Mouse (Mus musculus): ENCODE measurements around the gene 1700010B08Rik. TPM values are rescaled to one million over a fixed set of nuclear protein-coding genes. Genes with fewer than 3 reads are reported as not detected.
"Not testable (repeated sequence)": the region's sequence is repeated elsewhere in the genome, so short reads cannot be mapped to it uniquely, and the experiment has no call there.

1700010B08Rik gene
- not detected in 2 replicates for polyA plus RNA-seq (2015; fragmentation: Nextera tagmentation; extraction: Ambion mirVana)

DNA sequence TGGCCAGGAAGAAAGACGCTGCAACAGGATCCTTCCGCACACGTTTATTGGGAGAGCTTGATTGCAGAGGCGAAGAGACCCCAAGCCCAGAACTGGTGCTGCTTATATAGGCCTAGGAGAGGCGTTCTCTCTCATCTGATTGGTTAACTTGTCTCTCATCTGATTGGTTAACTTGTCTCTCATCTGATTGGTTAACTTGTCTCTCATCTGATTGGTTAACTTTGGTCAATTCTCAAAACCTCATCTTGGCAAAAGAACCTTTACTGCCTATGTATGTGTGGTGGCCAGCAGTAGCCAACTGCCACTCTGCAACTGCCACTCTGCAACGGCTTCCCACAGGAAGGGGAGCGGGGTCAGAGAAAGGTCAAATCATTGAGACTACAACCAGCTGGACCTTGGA lies at the start of gene 1700010B08Rik:
Gene 1700010B08Rik, plus strand, starts transcription at position 301 of the 400 bp plus-strand sequence.
- H3K4me2 ChIP-seq (replicated peaks); ATAC-seq; H3K36me3 ChIP-seq; H3K9ac ChIP-seq (replicated peaks); H3K4me3 ChIP-seq (replicated peaks); H3K27me3 ChIP-seq; H3K27ac ChIP-seq; H3K9me3 ChIP-seq: not testable (repeated sequence)
- 91% methylated on average over 6 of the region's 7 CpGs for WGBS
- peaks cover 13% of the 10 kb centered on the region for H3K4me1 ChIP-seq (replicated peaks)

DNA sequence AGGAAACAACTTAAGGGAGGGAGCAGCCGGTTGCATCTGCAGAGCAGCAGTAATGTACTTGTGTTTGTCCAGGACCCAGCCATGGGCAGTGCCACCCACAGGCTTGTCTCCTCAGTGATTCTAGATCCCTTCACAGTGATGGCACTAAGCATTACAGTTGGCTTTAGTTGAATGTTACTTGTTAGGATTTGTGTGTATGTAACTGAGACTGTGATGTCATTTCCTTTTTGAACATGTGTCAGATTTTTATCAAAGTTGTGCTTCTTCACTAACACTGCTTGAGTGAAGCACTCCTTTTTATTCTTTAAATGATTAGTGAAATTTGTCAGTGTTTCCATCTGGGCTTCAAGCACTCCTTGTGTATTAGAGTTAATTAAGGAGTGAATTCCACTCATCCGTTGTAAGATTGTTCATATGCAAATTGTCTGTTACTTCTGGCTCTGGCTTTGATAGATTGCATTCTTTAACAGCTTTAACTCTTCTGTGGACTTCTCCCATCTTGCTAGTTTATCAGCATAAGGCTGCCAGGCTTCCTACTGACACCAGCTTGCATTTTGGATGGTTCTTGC lies 46.8 kb upstream of the 1700010B08Rik start:
- Histone ChIP-seq H3K4me3 (replicated peaks) (no peak overlapping the region), H3K27ac (no peak overlapping the region), H3K27me3 (no peaks in the 10 kb centered on the region), H3K36me3 (peaks cover 4% of the 10 kb centered on the region; the same call in 1 of the 2 replicates), H3K4me2 (replicated peaks) (no peak overlapping the region), H3K4me1 (replicated peaks) (0 out of 2 replicates have a peak, but pooled peaks cover 3% of the 10 kb centered on the region), H3K9me3 (no peaks in the 10 kb centered on the region), H3K9ac (replicated peaks) (no peak overlapping the region)
- ATAC-seq, result no peak
- WGBS, result 61% methylated on average over 2 of the region's 2 CpGs

DNA sequence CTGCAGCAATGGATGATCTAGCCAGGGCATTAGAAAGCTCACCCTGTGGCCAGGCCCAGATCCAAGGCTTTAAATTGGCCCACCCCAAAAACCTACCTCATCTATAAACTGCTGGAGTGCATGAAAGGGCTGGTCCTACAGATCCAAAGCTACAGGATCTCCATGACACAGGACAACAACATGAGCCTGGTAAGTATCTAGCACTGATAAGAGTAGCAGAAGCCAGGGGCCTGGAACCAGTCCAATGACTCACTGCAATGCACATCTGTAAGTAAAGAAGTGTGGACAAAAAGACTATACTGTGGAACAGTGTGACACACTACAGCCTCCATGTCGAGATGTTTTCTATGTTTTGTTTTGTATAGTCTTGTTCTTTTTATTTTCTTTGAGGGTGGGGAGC lies 45.7 kb upstream of the 1700010B08Rik start:
- H3K27ac ChIP-seq, result no peak overlapping the region
- H3K4me2 ChIP-seq (replicated peaks), result no peak overlapping the region
- H3K9ac ChIP-seq (replicated peaks), result no peak overlapping the region
- 88% methylated on average over 1 of the region's 1 CpGs for WGBS
- peaks cover 4% of the 10 kb centered on the region; the same call in 1 of the 2 replicates for H3K36me3 ChIP-seq
- ATAC-seq, result no peak
- no peak overlapping the region for H3K4me3 ChIP-seq (replicated peaks)
- H3K27me3 ChIP-seq, result no peaks in the 10 kb centered on the region
- H3K4me1 ChIP-seq (replicated peaks), result 0 out of 2 replicates have a peak, but pooled peaks cover 3% of the 10 kb centered on the region
- no peaks in the 10 kb centered on the region for H3K9me3 ChIP-seq

DNA sequence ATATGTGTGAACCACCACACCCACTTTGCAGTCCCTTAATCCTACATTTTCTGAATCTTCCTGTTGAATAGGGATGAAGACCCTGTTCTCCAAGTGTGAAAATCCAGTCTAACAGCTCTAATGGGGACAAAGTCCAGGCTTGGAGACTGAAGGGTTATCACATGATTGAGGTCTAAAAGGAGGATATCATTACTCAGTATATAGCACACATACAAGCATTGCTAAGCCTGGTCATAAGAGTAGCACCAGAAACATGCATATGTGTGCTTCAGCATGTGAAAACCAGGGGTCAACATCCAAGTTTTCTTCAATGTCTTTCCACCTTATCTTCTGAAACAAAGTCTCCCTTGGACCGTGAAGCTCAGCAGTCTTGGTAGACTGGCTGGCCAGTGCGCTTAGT lies 40.6 kb upstream of the 1700010B08Rik start:
- no peak overlapping the region for H3K4me3 ChIP-seq (replicated peaks)
- 87% methylated on average over 2 of the region's 2 CpGs for WGBS
- no peaks in the 10 kb centered on the region for H3K27me3 ChIP-seq
- no peak overlapping the region for H3K27ac ChIP-seq
- H3K4me2 ChIP-seq (replicated peaks), result no peak overlapping the region
- peaks cover 14% of the 10 kb centered on the region; the same call in 1 of the 2 replicates for H3K36me3 ChIP-seq
- H3K4me1 ChIP-seq (replicated peaks), result 0 out of 2 replicates have a peak, but pooled peaks cover 3% of the 10 kb centered on the region
- no peaks in the 10 kb centered on the region for H3K9me3 ChIP-seq
- no peak for ATAC-seq
- no peak overlapping the region for H3K9ac ChIP-seq (replicated peaks)

DNA sequence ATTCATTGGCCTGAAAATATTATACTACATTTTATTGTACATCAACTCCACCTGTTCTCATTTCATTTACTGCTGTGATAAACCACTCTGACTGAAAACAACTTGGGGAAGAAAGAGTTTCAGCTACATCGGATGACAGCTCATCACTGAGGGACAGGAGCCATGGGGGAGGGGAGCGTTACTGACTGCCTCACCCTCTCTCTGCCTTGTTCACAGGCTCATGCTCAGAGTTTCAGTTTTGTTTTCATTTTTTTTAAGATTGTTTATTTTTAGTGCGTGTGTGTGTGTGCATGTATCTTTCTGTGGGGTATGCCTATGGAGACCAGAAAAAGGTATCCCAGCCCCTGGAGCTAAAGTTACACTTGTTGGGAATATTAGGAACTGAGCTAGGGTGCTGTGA lies 40.0 kb upstream of the 1700010B08Rik start:
- ATAC-seq, result no peak
- 71% methylated on average over 3 of the region's 3 CpGs for WGBS
- Histone ChIP-seq H3K36me3 (peaks cover 15% of the 10 kb centered on the region; the same call in 1 of the 2 replicates), H3K4me2 (replicated peaks) (no peak overlapping the region), H3K4me1 (replicated peaks) (0 out of 2 replicates have a peak, but pooled peaks cover 3% of the 10 kb centered on the region), H3K9me3 (no peaks in the 10 kb centered on the region), H3K9ac (replicated peaks) (no peak overlapping the region), H3K27ac (no peak overlapping the region), H3K27me3 (no peaks in the 10 kb centered on the region), H3K4me3 (replicated peaks) (no peak overlapping the region)

DNA sequence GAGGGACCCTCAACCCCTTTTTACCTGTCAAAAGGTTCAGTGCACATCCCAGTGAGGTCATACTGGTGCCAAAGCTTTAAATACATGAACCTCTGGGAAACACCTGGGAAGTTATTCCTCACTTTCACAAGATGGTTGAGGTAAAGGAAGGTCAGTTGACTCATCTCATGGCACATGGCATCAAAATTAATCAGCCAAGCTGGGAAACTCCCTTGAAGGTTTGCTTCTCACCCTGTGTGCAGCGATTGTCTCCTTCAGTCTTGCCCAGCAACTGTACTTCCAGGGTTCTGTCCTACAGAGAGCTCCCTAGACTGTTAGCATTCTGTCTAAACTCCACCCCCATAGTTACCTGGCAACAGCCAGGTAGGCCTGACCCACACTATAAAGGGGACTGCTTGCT lies 39.1 kb upstream of the 1700010B08Rik start:
- no peak overlapping the region for H3K27ac ChIP-seq

DNA sequence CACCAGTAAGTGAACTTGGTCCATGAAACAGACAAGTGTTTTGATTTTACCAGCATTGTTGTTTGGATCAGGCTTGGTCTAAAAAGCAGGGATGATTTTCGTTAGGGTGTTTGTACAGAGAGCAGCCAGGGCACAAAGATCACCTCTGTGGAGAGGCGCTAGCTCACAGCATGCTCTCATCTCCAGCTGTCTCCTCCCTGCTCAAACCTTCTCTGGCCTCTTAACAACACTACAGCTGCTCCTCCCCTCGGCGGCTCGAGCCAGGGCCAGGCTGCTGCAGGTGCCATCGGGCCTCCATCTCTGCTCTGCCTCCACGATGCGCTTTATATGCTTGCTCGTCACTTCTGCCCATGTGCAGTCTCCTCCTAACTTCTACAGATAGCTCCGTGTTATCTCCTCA lies 36.4 kb upstream of the 1700010B08Rik start:
- 60% methylated on average over 10 of the region's 10 CpGs for WGBS
- no peaks in the 10 kb centered on the region for H3K27me3 ChIP-seq
- H3K9ac ChIP-seq (replicated peaks), result no peak overlapping the region; the same call in 1 of the 2 replicates
- no peak overlapping the region for H3K27ac ChIP-seq
- no peaks in the 10 kb centered on the region for H3K9me3 ChIP-seq
- no peak for ATAC-seq
- no peak overlapping the region for H3K4me3 ChIP-seq (replicated peaks)
- 0 out of 2 replicates have a peak, but pooled peaks cover 3% of the 10 kb centered on the region for H3K4me1 ChIP-seq (replicated peaks)
- H3K4me2 ChIP-seq (replicated peaks), result no peak overlapping the region
- H3K36me3 ChIP-seq, result peaks cover 11% of the 10 kb centered on the region; the same call in 1 of the 2 replicates

More for the DNA sequence above, 39.1 kb upstream of the 1700010B08Rik start:
- WGBS, result 75% methylated on average over 1 of the region's 1 CpGs
- Histone ChIP-seq H3K9ac (replicated peaks) (no peak overlapping the region), H3K4me2 (replicated peaks) (no peak overlapping the region), H3K4me1 (replicated peaks) (0 out of 2 replicates have a peak, but pooled peaks cover 3% of the 10 kb centered on the region), H3K9me3 (no peaks in the 10 kb centered on the region), H3K27me3 (no peaks in the 10 kb centered on the region), H3K36me3 (peaks cover 11% of the 10 kb centered on the region; the same call in 1 of the 2 replicates), H3K4me3 (replicated peaks) (no peak overlapping the region)
- ATAC-seq, result no peak

DNA sequence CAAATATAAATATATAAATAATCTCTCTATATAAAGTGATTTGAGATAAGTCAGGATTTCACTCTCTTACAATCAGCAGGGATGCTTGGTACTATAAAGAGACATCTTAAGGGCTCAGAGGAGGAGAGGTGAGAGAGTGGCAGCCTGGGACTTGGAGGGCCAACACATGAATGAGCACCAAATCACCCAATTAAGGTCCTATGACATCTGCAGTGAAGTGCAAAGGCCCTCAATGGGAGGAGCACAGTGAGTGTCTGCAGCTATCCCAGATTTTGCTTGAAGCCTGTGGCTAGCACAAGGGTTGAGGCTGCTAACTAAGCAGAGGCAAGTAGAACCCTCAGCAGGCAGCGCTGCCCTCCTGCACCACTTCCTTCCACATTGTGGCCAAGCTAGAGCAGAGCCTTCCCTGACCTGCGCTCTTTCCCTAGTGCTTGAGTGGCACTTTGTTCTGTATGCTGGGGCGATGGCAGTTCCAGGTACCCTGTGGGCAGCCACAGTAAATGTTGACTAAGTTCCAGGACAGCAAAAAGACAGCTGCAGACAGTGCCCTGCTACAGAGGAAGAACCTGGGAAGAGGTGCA lies 33.3 kb upstream of the 1700010B08Rik start:
- H3K9ac ChIP-seq (replicated peaks), result no peak overlapping the region
- H3K27me3 ChIP-seq, result no peaks in the 10 kb centered on the region
- no peak overlapping the region for H3K4me2 ChIP-seq (replicated peaks)
- peaks cover 36% of the 10 kb centered on the region for H3K36me3 ChIP-seq
- H3K4me3 ChIP-seq (replicated peaks), result no peak overlapping the region
- WGBS, result 89% methylated on average over 3 of the region's 3 CpGs
- no peaks in the 10 kb centered on the region for H3K9me3 ChIP-seq
- H3K4me1 ChIP-seq (replicated peaks), result 0 out of 2 replicates have a peak, but pooled peaks cover 3% of the 10 kb centered on the region
- H3K27ac ChIP-seq, result no peak overlapping the region
- no peak for ATAC-seq

DNA sequence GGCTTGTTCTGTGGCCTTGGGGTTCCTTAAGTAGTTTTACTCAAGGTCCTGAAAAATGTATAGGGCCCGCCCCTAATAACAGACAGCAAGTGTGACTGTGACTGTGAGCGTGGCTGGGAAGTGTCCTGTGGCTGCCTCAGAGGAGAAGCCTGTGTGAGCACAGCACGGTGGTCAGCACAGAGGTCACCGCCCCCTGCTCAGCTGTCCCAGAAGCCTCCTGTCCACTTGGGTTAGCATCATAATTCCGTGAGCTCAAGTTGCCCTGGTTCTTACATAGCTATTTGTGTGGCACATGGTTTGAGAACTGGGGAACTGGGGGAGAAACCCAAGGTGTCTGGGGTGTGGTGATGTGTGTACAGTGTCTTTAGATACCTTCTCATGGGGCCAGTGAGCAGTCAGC lies 31.9 kb upstream of the 1700010B08Rik start:
- no peak for ATAC-seq
- WGBS, result 74% methylated on average over 5 of the region's 5 CpGs

DNA sequence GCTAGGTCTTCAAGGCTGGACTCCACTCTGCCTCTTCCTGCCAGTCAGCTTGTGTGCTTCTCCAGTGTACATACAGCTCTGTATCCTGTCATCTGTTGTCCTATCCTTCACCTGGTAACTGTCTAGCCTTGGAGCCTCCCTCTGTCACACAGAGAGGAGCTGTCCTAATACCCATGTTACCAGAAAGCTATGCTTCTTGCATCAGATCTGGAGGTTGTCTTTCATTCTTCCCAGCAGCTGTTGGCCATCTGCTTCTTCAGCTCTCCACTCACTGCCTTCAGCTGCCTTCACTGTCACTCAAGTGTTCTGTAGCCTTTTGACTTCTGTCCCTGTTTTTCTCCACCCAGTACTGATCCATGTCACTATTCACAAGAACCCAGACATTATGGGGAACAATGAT lies 29.4 kb upstream of the 1700010B08Rik start:
- Histone ChIP-seq H3K4me1 (replicated peaks) (no peaks in the 10 kb centered on the region), H3K4me2 (replicated peaks) (no peak overlapping the region), H3K36me3 (peaks cover 33% of the 10 kb centered on the region), H3K4me3 (replicated peaks) (no peak overlapping the region), H3K27me3 (no peaks in the 10 kb centered on the region), H3K27ac (no peak overlapping the region), H3K9ac (replicated peaks) (no peak overlapping the region), H3K9me3 (no peaks in the 10 kb centered on the region)
- ATAC-seq, result no peak

More for the DNA sequence above, 31.9 kb upstream of the 1700010B08Rik start:
- Histone ChIP-seq H3K4me3 (replicated peaks) (no peak overlapping the region), H3K9ac (replicated peaks) (no peak overlapping the region), H3K9me3 (no peaks in the 10 kb centered on the region), H3K27ac (no peak overlapping the region), H3K27me3 (no peaks in the 10 kb centered on the region), H3K36me3 (peaks cover 40% of the 10 kb centered on the region), H3K4me1 (replicated peaks) (0 out of 2 replicates have a peak, but pooled peaks cover 3% of the 10 kb centered on the region), H3K4me2 (replicated peaks) (no peak overlapping the region)

DNA sequence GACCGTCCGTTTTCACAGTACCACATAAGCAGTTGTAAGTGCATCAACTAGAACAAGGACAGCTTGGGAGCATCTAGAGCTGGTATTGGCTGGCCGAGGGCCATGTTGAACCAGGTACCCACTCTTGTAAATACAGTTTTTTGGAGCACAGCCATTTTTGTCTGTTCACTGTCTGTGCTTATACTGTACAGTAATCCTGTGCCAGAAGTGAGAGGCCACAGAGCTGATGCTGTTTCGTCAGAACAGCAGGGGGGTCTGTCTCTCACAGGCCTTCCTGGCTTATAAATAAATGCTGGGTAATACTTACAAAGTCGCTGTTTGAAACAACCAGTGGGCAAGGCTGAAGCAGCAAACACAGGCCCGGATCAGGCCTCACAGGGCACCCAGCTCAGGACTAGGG lies 27.5 kb upstream of the 1700010B08Rik start:
- 91% methylated on average over 6 of the region's 6 CpGs for WGBS
- Histone ChIP-seq H3K27me3 (no peaks in the 10 kb centered on the region), H3K36me3 (peaks cover 49% of the 10 kb centered on the region), H3K4me3 (replicated peaks) (no peak overlapping the region), H3K4me1 (replicated peaks) (no peaks in the 10 kb centered on the region), H3K27ac (no peak overlapping the region), H3K9me3 (no peaks in the 10 kb centered on the region), H3K9ac (replicated peaks) (no peak overlapping the region), H3K4me2 (replicated peaks) (no peak overlapping the region)
- ATAC-seq, result no peak

DNA sequence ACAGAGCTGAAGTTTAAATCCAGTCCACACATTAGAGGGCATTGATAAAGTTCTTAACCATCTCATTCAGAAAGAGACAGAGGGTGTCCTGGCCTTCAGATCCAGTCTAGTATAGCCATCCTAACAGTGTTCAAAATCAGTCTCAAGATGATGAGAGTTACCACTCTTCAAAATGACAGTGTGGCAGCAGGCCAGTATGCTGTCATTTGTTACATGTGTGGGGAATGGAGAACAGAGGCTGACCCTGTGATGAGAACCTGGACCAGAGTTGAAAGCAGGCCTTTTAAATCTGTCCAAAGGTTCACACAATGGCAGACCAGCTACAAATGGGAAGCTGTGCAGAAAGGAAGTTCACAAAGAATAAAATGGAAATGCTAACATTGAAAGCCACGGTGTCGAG lies 26.5 kb upstream of the 1700010B08Rik start:
- 93% methylated on average over 2 of the region's 2 CpGs for WGBS

More for the DNA sequence above, 26.5 kb upstream of the 1700010B08Rik start:
- Histone ChIP-seq H3K27ac (no peak overlapping the region), H3K4me1 (replicated peaks) (no peaks in the 10 kb centered on the region), H3K36me3 (peaks cover 58% of the 10 kb centered on the region), H3K4me2 (replicated peaks) (no peak overlapping the region), H3K4me3 (replicated peaks) (no peak overlapping the region), H3K27me3 (no peaks in the 10 kb centered on the region), H3K9ac (replicated peaks) (no peak overlapping the region), H3K9me3 (no peaks in the 10 kb centered on the region)
- no peak for ATAC-seq

Measured in midbrain, embryonic 13.5 days (tissue).